Mouse (Mus musculus) cerebellum, adult 11 months (tissue): ENCODE results near the gene Zfp592.

Experiments used
- DNase-seq: peaks from one replicate; pipeline ENCODE4 v3.0.0; 2022

Gene Zfp592

GRCm38 (mm10) chr7:80994663-80995005, 1.2 kb downstream of the Zfp592 start:
- DNase-seq: peak; percentile 13

- DNase-seq: no peak
Measured at GRCm38 (mm10) chr7:80995266-80996146, 2.0 kb downstream of the Zfp592 start.

GRCm38 (mm10) chr7:80997776-80998175, 4.3 kb downstream of the Zfp592 start:
- no peak for DNase-seq

GRCm38 (mm10) chr7:80999536-80999935, 6.1 kb downstream of the Zfp592 start:
- no peak for DNase-seq

GRCm38 (mm10) chr7:81001844-81002243, 8.4 kb downstream of the Zfp592 start:
- no peak for DNase-seq

- no peak for DNase-seq
Measured at GRCm38 (mm10) chr7:81004556-81005079, 11.1 kb downstream of the Zfp592 start.

- no peak for DNase-seq
Measured at GRCm38 (mm10) chr7:81005969-81006368, 12.5 kb downstream of the Zfp592 start.

- no peak for DNase-seq
Measured at GRCm38 (mm10) chr7:81008285-81008684, 14.8 kb downstream of the Zfp592 start.

GRCm38 (mm10) chr7:81011576-81011975, 18.1 kb downstream of the Zfp592 start:
- DNase-seq: no peak

GRCm38 (mm10) chr7:81020307-81020706, 26.8 kb downstream of the Zfp592 start:
- no peak for DNase-seq

GRCm38 (mm10) chr7:81022731-81023130, 29.2 kb downstream of the Zfp592 start:
- no peak for DNase-seq

GRCm38 (mm10) chr7:81024118-81024517, 30.6 kb downstream of the Zfp592 start:
- DNase-seq: peak; percentile 13

GRCm38 (mm10) chr7:81024651-81025050, 31.2 kb downstream of the Zfp592 start:
- peak; percentile 43 for DNase-seq

- DNase-seq: no peak
Measured at GRCm38 (mm10) chr7:81025751-81026150, 32.3 kb downstream of the Zfp592 start.

GRCm38 (mm10) chr7:81039711-81040110, 46.2 kb downstream of the Zfp592 start:
- DNase-seq: no peak

- no peak for DNase-seq
Measured at GRCm38 (mm10) chr7:81043023-81043620, 49.6 kb downstream of the Zfp592 start.

GRCm38 (mm10) chr7:81047847-81048246, 54.4 kb downstream of the Zfp592 start:
- no peak for DNase-seq

- DNase-seq: no peak
Measured at GRCm38 (mm10) chr7:81048513-81048912, 55.0 kb downstream of the Zfp592 start.

- DNase-seq: no peak
Measured at GRCm38 (mm10) chr7:81049966-81050365, 56.5 kb downstream of the Zfp592 start.

- DNase-seq: no peak
Measured at GRCm38 (mm10) chr7:81055709-81056370, 62.4 kb downstream of the Zfp592 start.

- DNase-seq: no peak
Measured at GRCm38 (mm10) chr7:81057471-81057870, 64.0 kb downstream of the Zfp592 start, which contains the start of gene Alpk3. Alpk3 (plus strand) TSS chr7:81057600.

GRCm38 (mm10) chr7:81057901-81058711, 64.6 kb downstream of the Zfp592 start:
- DNase-seq: no peak

GRCm38 (mm10) chr7:81058712-81059154, 65.3 kb downstream of the Zfp592 start:
- no peak for DNase-seq
